Mouse (Mus musculus): ENCODE data around the gene Uqcrc2. TPM values are rescaled to one million over a fixed set of nuclear protein-coding genes. Genes with fewer than 3 reads are reported as not detected.
A peak's percentile ranks its signal among the peaks of the same experiment; 100 is the strongest.

Uqcrc2 gene
- polyA plus RNA-seq, 1 experiment from 2014 or later: 177 TPM

DNA sequence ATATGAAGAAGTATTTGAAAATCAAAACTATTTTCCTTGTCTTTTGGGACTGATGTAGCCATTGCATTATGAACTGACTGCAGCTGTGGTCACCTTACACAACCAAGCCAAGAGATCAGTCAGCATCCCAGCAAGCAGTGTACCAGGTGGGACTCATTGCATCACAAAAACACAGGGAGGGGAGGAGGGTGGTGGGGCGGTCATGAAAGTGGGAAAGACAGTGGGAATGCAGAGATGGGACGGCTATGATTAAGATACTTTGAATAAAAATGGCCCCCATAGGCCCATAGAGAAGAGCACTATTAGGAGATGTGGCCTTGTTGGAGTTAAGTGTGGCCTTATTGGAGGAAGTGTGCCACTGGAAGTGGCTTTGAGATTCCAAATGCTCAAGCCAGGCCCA lies 61.4 kb downstream of the Uqcrc2 start:
- H3K4me3 ChIP-seq: no peak overlapping the region
- H3K27ac ChIP-seq: no peak overlapping the region
- DNase-seq (ENCODE audit: extremely low spot score, low spot score): no peak
- 92% methylated on average over 2 of the region's 2 CpGs for WGBS
- peaks cover 16% of the 10 kb centered on the region for H3K4me1 ChIP-seq
- peaks cover 20% of the 10 kb centered on the region for H3K36me3 ChIP-seq (replicated peaks)
- H3K9me3 ChIP-seq: no peaks in the 10 kb centered on the region
- no peaks in the 10 kb centered on the region for H3K27me3 ChIP-seq (ENCODE audit: poor library complexity, severe bottlenecking)

DNA sequence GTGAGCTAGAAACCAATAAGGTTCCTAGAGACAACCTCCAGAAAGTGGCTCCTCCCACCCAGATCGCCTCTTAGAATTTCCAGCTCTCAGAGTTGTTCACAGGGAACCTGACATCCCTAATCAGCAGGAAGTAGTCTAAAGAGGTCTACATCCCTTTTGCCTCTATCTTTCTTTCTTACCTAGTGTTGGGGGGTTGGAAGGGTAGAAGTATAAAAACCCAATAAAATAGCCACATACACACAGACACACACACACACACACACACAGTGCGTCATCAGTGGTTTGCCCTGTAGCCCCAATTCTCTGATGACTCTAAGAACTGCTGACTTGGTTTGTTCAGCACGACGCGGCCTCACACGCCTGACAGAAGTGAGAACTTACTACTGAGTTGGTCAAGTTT lies 64.6 kb downstream of the Uqcrc2 start:
- H3K4me3 ChIP-seq: no peak overlapping the region
- H3K27me3 ChIP-seq (ENCODE audit: poor library complexity, severe bottlenecking): no peaks in the 10 kb centered on the region
- H3K36me3 ChIP-seq (replicated peaks): peaks cover 10% of the 10 kb centered on the region
- peak; percentile 5 for DNase-seq (ENCODE audit: extremely low spot score, low spot score)
- no peaks in the 10 kb centered on the region for H3K9me3 ChIP-seq
- H3K27ac ChIP-seq: no peak overlapping the region
- H3K4me1 ChIP-seq: peaks cover 16% of the 10 kb centered on the region
- 93% methylated on average over 6 of the region's 6 CpGs for WGBS

DNA sequence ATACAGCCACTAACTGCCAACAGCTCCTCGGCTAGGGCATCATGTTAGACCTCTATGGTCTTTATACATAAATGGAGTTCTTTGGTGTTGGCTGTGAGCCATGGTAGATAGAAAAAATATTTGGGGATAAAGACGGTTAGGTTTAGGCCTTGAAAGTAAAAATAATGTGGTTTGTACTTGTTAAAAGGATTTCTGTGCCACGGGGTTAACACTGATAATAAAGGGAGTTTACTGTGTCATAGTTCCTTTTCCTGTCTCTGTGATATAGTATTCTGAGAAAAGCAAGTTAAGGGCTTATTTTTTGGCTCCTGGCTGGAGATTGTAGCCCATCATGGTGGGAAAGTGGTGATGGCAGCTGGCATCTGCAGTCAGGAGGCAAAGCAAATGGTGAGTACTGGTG lies 68.9 kb downstream of the Uqcrc2 start:
- peaks cover 3% of the 10 kb centered on the region; the same call in 1 of the 2 replicates for H3K4me1 ChIP-seq
- H3K27ac ChIP-seq: no peak overlapping the region
- H3K4me3 ChIP-seq: no peak overlapping the region
- no peaks in the 10 kb centered on the region for H3K36me3 ChIP-seq (replicated peaks)
- no peaks in the 10 kb centered on the region for H3K27me3 ChIP-seq (ENCODE audit: poor library complexity, severe bottlenecking)
- H3K9me3 ChIP-seq: no peaks in the 10 kb centered on the region
- no peak for DNase-seq (ENCODE audit: extremely low spot score, low spot score)
- WGBS: 89% methylated on average over 3 of the region's 3 CpGs

Other genes starting within 250 kb of the Uqcrc2 start
- not detected in 2 replicates for gene Abca16, start 225.5 kb upstream of the Uqcrc2 start, polyA plus RNA-seq (2016; fragmentation: Nextera tagmentation; extraction: Ambion mirVana)
- 0.21 and 0.38 TPM in 2 replicates for gene Pdzd9, start 35.2 kb downstream of the Uqcrc2 start, polyA plus RNA-seq (2016; fragmentation: Nextera tagmentation; extraction: Ambion mirVana)
- 11.3 and 11.4 TPM in 2 replicates for gene Mosmo, start 42.4 kb downstream of the Uqcrc2 start, polyA plus RNA-seq (2016; fragmentation: Nextera tagmentation; extraction: Ambion mirVana)
- 0.11 and 0.41 TPM in 2 replicates for gene Vwa3a, start 104.1 kb downstream of the Uqcrc2 start, polyA plus RNA-seq (2016; fragmentation: Nextera tagmentation; extraction: Ambion mirVana)
- gene Gm5737, start 177.2 kb downstream of the Uqcrc2 start, polyA plus RNA-seq (2016; fragmentation: Nextera tagmentation; extraction: Ambion mirVana): not detected in 2 replicates
- 27.5 and 30.1 TPM in 2 replicates for gene Eef2k, start 207.7 kb downstream of the Uqcrc2 start, polyA plus RNA-seq (2016; fragmentation: Nextera tagmentation; extraction: Ambion mirVana)